Mouse (Mus musculus) 416B (cell line): ENCODE measurements around the gene Ptpn11.
"Not testable (repeated sequence)": the region's sequence is repeated elsewhere in the genome, so short reads cannot be mapped to it uniquely, and the experiment has no call there.

Experiments used
- DNase-seq: peaks from one replicate; pipeline ENCODE4 v3.0.0; 2011; ENCODE audit warnings: low read depth

Ptpn11 gene

DNA sequence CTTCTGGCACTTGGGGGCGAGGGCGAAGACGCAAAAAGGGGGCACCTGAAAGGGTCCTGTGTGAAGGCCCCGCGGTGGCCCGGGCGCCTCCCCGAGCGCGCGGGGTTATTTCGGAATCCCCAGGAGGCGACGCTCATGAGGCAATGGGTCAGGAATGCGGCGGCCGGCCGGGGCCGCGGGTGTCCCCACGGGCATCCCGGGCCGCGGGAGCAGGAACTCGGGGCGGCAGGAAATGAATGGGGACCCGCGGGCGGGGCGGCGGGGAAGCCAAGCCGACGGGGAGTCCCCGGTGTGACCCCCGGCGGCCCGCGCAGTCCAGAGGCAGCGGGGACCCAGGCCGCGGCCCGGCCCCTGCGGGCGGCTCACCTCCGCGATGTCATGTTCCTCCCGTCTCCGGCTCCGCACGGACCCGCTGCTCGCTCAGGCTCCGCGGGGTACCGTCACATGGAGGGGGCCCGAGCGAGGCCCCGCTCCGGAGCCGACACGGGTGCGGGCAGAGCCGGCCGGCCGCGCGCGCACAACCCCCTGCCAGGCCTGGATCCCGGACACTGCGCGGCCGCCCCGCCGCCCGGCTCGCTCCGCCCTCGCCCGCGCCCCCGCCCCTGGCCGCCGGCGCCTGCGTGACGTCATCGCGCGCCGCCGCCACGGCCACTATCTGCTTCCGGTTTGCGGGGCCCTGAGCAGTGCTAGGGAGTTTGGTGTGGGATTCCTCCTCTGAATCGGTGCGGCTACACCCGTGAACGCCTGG is at the start of gene Ptpn11:
Gene Ptpn11 (minus strand): TSS at position 562 of the 748 bp plus-strand sequence.
- peak; percentile 77 for DNase-seq

DNA sequence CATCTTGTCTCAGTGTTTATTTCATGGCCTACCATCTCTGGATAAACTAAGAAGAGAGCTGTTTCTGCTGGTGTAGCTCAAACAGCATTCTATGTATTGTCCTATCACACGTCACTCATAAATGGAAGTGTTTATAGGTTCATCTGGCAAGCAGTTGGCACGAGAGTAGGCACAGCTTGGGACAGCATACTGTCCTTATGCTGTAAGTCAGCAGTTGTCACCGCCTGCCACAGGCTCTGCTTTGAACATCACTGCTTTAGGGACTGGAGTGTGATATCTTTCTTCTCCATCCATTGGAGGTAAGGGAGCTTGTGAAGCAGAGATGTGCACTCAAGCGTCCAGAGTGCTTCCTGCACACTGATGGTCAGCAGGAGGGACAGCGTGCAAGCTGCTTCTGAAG is 48.6 kb upstream of the Ptpn11 start:
- DNase-seq: no peak

DNA sequence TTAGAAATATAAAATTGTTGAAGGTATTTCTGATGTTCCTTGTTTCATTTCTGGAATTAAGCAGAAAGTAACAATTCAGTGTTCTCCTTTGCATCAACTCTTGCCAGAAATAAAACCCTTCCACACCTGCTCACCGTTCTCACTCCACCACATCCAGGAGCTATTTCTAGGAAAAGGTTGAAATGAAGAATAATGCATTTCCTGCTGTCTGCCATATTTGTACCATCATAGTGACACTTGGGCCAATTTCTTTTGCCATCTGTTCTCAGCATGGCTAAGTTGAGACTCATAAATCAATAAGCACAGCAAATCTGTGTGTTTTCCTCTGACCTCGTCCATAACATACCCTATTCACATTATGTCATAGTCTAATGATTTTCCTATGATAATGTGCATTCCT is 47.0 kb upstream of the Ptpn11 start:
- DNase-seq: no peak

DNA sequence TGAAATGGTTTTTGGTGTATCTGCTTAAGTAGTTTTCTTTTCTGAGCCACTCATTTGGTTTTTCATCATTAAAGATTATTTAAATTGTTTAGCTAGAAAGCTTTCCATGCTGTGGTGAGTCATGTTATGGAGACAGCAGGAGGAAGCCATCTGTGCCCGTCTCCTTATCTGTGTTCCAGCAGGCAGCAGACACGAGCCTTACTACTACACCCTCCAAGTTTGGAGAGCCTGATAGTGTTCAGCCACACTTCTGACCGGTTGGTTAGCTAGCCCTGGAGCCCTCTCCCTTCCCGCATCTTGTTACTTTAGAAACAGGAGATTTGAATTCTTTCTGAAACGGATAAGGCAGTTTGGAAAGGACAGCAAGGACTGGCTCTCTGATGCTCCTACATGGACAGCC is 45.0 kb upstream of the Ptpn11 start:
- DNase-seq: peak; percentile 96

DNA sequence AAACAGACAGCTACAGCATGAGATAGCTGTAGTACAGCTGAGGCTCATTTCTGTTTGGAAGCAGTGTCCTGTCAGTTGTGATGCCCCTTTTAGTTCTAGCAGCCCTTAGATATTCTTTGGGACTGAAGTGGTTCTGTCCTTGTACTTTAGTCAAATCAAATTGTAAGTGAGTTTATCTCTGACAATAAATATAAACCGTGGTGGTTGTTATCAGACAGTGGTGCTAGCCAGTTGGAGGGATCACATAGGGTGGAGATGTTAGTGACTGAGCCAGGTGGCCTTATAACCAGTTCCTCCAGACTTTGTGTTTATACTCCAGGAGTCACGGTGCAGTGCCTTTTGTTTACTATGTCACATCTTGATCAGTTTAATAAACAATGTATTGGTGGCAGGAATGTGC is 42.5 kb upstream of the Ptpn11 start:
- no peak for DNase-seq

DNA sequence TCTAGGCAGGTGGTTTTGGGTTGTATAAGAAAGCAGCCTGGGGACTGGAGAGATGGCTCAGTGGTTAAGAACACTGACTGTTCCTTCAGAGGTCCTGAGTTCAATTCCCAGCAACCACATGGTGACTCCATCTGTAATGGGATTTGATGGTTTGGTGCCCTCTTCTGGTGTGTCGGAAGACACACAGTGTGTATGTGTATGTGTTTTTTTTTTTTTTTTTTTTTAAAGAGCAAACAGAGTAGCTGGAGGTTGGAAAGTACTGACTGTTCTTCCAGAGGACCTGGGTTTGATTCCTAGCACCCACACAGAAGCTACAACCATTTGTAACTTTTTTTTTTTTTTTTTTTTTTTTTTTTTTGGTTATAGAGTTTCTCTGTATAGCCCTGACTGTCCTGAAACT is 41.6 kb upstream of the Ptpn11 start:
- DNase-seq: no peak

DNA sequence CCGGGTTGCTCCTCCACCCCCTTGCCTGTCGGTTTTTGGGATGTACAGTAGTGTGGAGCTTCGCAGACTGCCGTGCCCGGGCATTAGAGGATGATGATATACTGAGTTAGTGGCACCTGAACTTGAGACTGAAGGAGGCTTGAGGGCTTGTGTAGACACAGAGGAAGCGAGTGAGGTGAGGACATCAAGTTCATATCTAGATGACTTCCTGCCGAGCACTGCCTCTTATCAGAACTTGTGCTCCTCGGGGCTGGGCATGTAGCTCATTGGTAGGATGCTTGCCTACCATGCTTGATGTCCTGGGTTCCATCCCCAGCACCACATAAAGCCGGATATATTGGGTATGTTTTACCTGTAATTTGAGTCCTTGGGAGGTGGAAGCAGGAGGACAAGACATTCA is 39.6 kb upstream of the Ptpn11 start:
- peak; percentile 31 for DNase-seq

DNA sequence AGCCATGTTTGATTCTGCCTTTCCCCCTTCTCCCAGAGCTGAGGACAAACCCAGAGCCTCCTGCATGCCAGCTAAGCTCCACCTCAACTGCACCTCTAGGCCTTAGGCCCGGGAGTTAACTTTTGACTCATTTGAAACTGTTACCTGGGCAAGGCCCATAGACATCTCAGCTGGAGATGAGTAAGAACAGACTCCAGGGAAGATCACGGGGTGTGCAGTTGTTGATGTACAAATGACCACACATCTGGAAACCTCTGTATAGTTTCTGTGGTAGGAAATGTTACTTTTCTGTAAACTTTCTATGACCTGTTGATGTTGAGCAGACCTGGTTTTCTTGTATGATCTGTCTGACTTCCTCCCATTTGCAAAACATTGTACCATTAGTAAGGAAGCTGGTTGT is 38.0 kb upstream of the Ptpn11 start:
- DNase-seq: no peak

DNA sequence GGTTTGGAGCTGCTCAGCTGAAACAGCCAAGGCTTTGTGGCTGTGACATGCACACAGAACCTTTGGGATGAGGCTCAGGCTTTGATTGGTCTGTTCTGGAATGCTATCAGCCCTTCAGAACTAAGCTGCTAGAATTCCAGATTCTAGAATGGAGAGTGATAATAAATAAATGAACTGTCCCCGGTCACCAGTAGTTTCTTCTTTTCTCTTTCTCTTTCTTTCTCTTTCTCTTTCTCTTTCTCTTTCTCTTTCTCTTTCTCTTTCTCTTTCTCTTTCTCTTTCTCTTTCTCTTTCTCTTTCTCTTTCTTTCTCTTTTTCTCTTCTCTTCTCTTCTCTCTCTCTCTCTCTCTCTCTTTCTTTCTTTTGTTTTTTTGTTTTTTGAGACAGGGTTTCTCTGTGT is 36.1 kb upstream of the Ptpn11 start:
- DNase-seq: not testable (repeated sequence)

DNA sequence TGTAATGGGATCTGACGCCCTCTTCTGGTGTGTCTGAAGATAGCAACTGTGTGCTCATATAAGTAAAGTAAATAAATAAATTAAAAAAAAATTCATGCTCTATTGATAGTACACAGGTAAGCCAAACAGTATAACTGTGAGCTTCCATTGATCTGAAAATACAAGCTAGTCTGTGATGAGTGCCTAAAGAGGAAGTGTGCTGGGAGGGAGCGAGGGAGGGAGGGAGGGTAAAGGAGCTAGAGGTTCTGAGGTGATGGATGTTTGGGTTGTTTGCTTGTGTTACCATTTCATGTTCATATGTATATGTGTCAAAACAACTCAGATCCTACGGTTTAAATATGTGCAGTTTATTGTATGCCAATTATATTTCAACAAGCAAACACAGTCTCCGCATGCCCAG is 35.6 kb upstream of the Ptpn11 start:
- DNase-seq: no peak

DNA sequence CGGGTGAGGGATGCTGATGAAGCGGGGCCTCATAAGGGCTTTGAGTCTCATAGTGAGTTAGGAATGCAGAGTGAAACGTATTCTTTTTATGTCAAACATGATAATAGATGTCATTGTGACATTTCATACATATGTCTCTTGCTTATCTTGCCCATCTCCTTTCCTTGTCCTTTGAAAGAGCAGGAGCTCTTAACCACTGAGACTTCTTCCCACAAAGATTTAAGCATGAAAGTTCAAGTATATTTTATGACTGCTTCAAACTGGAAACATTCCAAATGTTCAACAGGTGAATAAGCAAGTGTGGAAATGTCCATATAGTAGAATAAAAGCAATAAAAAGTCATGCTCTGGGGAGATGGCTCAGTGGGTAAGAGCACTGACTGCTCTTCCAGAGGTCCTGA is 35.2 kb upstream of the Ptpn11 start:
- DNase-seq: no peak

DNA sequence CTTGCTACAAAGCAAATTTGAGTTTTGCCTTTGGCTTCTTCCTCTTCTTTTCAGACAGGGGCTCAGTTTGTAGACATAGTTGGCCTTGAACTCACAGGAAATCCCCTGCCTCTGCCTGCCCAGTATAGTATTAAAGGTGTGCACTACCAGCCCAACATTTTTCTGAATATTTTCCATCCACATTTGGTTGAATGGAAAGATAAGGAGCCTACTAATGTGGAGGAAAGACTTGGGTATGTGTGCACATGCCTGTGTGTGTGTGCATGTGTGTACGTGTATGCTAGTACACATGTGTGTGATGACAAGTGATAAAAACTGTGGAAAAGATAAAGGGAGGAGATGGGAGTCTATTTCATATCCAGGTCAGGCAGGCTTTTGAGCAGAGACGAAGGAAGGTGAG is 34.7 kb upstream of the Ptpn11 start:
- DNase-seq: no peak

DNA sequence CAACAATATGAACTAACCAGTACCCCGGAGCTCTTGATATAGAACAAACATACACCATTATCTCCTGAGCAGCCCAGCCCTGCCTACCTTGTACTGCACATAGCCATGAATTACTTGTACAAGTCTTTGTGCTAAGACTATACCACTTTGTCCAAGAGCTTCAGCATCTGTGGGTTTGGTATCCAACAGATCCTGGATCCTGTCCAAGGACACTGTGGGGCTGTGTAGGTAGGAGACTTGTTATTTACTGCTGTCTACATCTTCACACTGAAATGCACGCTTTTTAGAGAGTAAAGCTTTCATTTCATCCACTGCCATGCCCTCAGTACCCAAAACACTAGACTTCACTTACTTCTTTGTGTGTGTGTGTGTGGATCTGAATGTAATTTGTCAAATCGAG is 33.7 kb upstream of the Ptpn11 start:
- DNase-seq: no peak

DNA sequence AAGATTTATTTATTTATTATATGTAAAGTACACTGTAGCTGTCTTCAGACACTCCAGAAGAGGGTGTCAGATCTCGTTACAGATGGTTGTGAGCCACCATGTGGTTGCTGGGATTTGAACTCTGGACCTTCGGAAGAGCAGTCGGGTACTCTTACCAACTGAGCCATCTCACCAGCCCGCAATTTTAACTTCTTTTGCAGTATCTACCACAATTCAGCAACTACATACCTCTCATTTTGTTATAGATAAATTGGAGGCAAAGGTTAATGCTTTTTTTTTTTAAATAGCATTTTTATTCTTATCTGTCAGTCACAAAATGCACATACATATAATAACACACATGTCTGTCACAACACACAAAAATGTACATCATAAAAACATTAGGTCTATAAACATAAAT is 32.8 kb upstream of the Ptpn11 start:
- DNase-seq: not testable (repeated sequence)

DNA sequence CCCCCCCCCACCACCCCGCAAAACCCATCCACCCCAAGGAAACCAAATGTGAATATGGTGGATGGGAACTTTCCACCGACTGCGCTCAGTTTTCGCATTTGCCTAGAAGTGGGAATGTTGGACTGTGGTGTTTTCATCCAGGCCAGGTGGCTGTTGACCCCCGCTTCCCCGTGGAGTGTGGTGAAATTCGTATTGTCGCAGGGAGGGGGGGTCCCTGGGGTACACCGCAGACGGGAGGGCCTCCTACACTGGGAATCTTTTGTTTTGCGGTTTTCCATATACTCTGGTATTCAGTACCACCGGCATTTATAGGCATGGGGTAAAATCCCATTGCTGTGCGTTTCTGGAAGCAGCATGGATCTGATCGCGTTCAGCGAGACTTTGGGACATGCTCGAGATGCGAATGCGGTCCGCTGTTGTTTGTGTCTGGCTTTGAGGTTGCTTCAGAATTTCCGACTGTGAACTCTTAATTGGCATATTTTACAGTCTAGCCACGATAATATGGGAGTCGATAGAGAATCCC is 30.2 kb upstream of the Ptpn11 start:
- DNase-seq: no peak

DNA sequence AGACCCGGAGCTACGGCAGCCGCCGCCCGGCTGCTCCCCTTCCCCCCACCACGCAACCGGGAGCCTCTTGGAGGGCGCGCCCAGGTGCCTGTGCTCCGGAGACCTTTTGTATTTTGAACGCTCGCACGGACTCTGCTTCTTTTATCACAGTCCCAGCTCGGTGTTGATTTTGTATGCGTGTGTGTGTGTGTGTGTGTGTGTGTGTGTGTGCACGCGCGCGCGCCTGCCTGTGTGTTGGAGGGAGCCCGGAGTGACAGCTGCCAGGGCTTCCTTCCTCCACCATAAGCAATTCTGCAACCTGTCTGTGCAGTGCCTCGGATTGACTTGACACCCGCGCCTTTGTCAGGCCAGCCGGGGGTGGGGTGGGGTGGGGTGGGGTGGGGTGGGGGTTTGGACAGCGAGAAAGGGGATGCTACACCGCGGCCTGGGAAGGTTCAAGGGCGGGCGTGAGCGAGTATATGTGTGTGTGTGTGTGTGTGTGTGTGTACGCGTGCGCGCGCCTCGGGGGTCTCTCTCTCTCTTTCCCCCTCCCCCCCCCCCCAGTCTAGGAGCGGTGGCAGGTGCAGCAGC is 29.6 kb upstream of the Ptpn11 start:
- DNase-seq: peak; percentile 54

DNA sequence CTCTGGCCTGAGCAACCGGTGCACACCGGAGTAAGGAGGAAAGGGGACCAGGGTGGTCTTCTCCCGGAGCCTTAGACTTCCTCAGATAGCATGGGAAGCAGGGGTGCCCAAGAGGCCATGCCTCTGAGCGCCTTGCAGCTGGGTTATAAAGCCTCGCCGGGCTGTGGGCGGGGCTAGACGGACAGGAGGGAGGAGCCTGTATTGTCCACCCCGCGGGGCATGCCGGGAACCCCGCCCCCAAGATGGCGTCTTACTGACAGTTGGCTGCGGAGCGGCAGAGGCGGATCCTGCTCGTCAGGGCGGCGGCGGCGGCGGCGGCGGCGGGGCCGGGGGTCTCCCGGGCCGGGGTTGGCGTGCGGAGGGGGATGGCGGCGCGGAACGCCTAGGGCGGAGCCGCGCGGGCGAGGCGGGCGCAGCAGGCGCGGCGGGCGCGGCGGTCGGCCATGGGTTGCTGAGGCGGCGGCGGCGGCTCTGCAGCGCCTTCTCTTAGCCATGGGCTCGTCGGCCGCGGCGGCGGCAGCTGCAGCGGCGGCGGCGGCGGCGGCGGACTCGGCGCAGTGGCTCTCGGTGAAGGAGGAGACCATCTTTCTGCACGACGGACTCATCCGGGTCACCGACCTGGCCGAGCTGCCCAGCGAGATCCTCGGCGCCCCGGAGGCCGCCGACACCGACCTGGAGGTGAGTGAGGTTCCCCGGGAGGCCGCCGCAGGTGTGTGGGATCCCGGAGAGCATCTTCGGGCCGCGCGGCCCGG is 29.0 kb upstream of the Ptpn11 start, which contains the start of gene Hectd4:
Gene Hectd4 (plus strand): TSS at position 240 of the 752 bp plus-strand sequence.
- peak; percentile 95 for DNase-seq

DNA sequence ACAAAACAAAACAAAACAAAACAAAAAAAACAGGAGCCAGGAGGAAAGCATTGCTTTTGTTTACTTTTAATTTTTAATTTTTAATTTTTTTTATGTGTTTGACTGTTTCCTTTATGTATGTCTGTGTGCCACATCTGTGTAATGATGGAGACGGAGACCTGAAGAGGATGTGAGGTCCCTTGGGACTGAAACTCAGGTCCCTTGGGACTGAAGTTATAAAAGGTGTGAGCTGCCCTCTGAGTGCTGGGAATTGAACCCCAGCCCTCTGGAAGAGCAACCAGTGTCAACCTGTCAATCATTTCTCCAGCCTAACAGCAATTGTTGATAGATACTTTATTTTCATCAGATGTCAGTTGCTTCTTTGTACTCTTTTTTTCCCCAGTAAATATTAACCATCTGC is 28.0 kb upstream of the Ptpn11 start:
- no peak for DNase-seq

DNA sequence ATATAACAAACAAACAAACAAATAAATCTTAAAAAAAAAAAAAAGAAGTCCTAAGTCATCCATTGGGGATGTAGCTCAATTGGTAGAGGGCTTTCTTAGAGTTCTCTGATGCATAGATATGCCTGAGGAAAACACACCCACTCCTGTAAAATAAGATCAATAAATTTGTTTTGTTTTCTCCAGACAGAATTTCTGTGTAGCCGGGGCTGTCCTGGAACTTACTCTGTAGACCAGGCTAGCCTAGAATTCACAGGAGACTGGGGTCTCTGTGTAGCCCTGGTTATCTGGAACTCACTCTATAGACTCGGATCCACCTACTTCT is 26.1 kb upstream of the Ptpn11 start:
- no peak for DNase-seq

DNA sequence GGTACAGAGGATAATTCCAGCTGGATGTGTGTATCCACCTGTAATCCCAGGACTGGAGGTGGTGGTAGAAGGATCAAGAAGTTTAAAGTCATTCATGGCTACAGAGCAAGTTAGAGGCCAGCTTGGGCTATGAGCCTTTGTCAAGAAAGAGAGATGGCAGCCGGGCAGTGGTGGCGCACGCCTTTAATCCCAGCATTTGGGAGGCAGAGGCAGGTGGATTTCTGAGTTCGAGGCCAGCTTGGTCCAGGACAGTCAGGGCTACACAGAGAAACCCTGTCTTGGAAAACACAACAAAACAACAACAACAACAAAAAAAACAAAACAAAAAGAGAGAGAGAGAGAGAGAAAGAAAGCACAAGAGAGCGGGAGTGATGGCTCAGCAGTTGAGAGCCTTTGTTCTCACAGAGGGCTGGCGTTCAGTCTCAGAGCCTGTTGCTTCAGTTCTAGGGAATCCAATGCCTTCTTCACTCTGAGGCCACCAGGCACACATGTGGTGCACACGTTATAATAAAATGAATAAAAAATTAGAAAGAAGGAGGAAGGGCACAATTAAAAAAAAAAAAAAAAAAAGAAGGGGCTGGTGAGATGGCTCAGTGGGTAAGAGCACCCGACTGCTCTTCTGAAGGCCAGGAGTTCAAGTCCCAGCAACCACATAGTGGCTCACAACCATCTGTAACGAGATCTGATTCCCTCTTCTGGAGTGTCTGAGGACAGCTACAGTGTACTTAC is 25.6 kb upstream of the Ptpn11 start:
- not testable (repeated sequence) for DNase-seq

DNA sequence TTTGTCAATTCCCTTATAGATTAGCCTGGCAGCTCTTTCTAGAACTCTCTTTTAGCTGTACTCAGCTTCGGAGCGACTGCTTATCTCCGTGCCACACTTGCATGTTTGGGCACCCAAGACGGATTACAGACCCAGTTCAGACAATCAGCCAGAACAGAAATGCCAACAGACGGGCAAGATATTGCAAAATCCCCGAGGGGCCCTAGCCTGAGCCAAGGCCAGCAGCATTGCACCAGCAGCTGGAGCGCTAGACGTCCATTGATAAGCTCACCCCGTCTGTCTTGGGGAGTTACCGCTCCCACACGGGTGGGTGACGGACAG is 24.9 kb upstream of the Ptpn11 start:
- DNase-seq: peak; percentile 55

DNA sequence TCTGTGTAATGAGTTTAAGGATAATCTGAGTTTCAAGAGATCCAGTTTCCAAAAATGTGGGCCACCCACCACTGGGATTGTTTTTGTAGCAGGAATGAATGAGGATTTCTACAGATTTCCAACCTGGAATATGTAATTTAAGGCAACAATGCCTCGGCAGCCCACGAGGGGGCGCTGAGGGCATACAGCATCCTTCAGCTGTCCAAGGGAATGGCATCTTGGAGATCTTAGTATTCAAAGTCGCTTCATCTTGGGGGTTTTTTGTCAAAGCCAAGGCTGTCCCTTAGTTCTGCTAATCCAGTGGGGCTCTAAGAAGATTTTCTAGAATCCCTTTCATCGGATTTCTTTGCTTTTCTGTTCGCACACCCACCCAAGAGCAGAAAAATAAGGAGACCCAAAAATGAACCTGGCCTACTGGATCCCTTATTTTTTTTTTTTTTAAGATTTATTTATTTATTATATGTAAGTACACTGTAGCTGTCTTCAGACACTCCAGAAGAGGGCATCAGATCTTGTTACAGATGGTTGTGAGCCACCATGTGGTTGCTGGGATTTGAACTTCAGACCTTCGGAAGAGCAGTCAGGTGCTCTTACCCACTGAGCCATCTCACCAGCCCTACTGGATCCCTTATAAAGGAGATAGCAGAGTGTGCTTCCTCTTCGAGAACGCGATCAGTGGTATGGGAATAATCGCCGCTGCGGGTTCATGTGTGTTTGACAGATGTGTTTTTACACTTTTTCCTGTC is 24.4 kb upstream of the Ptpn11 start:
- DNase-seq: peak; percentile 82
